Mouse (Mus musculus): ENCODE measurements around the gene Igsf21.

The Igsf21 gene

GRCm38 (mm10) chr4:140202196-140202595, 44.4 kb downstream of the Igsf21 start:
- in situ Hi-C loops (cut with MboI; ENCODE audit: low sequenced_read_pairs) = no loop called here

GRCm38 (mm10) chr4:140200296-140200695, 46.3 kb downstream of the Igsf21 start:
- in situ Hi-C loops (cut with MboI; ENCODE audit: low sequenced_read_pairs) = no loop called here

- in situ Hi-C loops (cut with MboI; ENCODE audit: low sequenced_read_pairs) = no loop called here
These were observed 49.9 kb downstream of the Igsf21 start for GRCm38 (mm10) chr4:140196717-140197116.

GRCm38 (mm10) chr4:140192276-140193002, 54.1 kb downstream of the Igsf21 start:
- in situ Hi-C loops (cut with MboI; ENCODE audit: low sequenced_read_pairs) = no loop called here

- in situ Hi-C loops (cut with MboI; ENCODE audit: low sequenced_read_pairs) = no loop called here
These were observed 57.0 kb downstream of the Igsf21 start for GRCm38 (mm10) chr4:140189601-140190000.

GRCm38 (mm10) chr4:140188626-140189025, 58.0 kb downstream of the Igsf21 start:
- in situ Hi-C loops (cut with MboI; ENCODE audit: low sequenced_read_pairs) = no loop called here

- in situ Hi-C loops (cut with MboI; ENCODE audit: low sequenced_read_pairs) = no loop called here
These were observed 59.0 kb downstream of the Igsf21 start for GRCm38 (mm10) chr4:140187404-140188145.

- in situ Hi-C loops (cut with MboI; ENCODE audit: low sequenced_read_pairs) = no loop called here
These were observed 67.0 kb downstream of the Igsf21 start for GRCm38 (mm10) chr4:140179576-140179975.

- in situ Hi-C loops (cut with MboI; ENCODE audit: low sequenced_read_pairs) = no loop called here
These were observed 69.5 kb downstream of the Igsf21 start for GRCm38 (mm10) chr4:140177055-140177454.

- in situ Hi-C loops (cut with MboI; ENCODE audit: low sequenced_read_pairs) = no loop called here
These were observed 72.7 kb downstream of the Igsf21 start for GRCm38 (mm10) chr4:140173746-140174399.

- in situ Hi-C loops (cut with MboI; ENCODE audit: low sequenced_read_pairs) = no loop called here
These were observed 73.5 kb downstream of the Igsf21 start for GRCm38 (mm10) chr4:140173084-140173483.

GRCm38 (mm10) chr4:140171917-140172316, 74.7 kb downstream of the Igsf21 start:
- in situ Hi-C loops (cut with MboI; ENCODE audit: low sequenced_read_pairs) = no loop called here

GRCm38 (mm10) chr4:140171189-140171588, 75.4 kb downstream of the Igsf21 start:
- in situ Hi-C loops (cut with MboI; ENCODE audit: low sequenced_read_pairs) = no loop called here

- in situ Hi-C loops (cut with MboI; ENCODE audit: low sequenced_read_pairs) = no loop called here
These were observed 80.7 kb downstream of the Igsf21 start for GRCm38 (mm10) chr4:140165851-140166250.

GRCm38 (mm10) chr4:140164662-140165061, 81.9 kb downstream of the Igsf21 start:
- in situ Hi-C loops (cut with MboI; ENCODE audit: low sequenced_read_pairs) = no loop called here

- in situ Hi-C loops (cut with MboI; ENCODE audit: low sequenced_read_pairs) = no loop called here
These were observed 87.0 kb downstream of the Igsf21 start for GRCm38 (mm10) chr4:140159617-140160016.

GRCm38 (mm10) chr4:140154899-140155463, 91.6 kb downstream of the Igsf21 start:
- in situ Hi-C loops (cut with MboI; ENCODE audit: low sequenced_read_pairs) = no loop called here

GRCm38 (mm10) chr4:140154484-140154883, 92.1 kb downstream of the Igsf21 start:
- in situ Hi-C loops (cut with MboI; ENCODE audit: low sequenced_read_pairs) = no loop called here

- in situ Hi-C loops (cut with MboI; ENCODE audit: low sequenced_read_pairs) = no loop called here
These were observed 92.9 kb downstream of the Igsf21 start for GRCm38 (mm10) chr4:140153711-140154114.

- in situ Hi-C loops (cut with MboI; ENCODE audit: low sequenced_read_pairs) = no loop called here
These were observed 93.5 kb downstream of the Igsf21 start for GRCm38 (mm10) chr4:140153101-140153500.

- in situ Hi-C loops (cut with MboI; ENCODE audit: low sequenced_read_pairs) = no loop called here
These were observed 96.9 kb downstream of the Igsf21 start for GRCm38 (mm10) chr4:140149706-140150105.
